Mouse (Mus musculus): ENCODE measurements around the gene Lyg2. TPM values are rescaled to one million over a fixed set of nuclear protein-coding genes. Genes with fewer than 3 reads are reported as not detected.

The Lyg2 gene
- polyA plus RNA-seq, 1 experiment from 2014 or later = not detected

GRCm38 (mm10) chr1:37931806-37932205 lies 15.5 kb upstream of the Lyg2 start:
- no peak overlapping the region for H3K27ac ChIP-seq (ENCODE audit: low read depth, low read length)
- H3K27me3 ChIP-seq (ENCODE audit: control insufficient read depth, insufficient read depth, low read length) = no peaks in the 10 kb centered on the region
- 18% methylated on average over 3 of the region's 3 CpGs for whole genome bisulfite sequencing
- no peak overlapping the region for H3K4me2 ChIP-seq (ENCODE audit: low read depth, low read length)
- no peak for ATAC-seq (ENCODE audit: low read depth)
- H3K36me3 ChIP-seq (ENCODE audit: control insufficient read depth, insufficient read depth, low read length) = no peaks in the 10 kb centered on the region
- H3K4me1 ChIP-seq (ENCODE audit: control insufficient read depth, insufficient read depth, low read length) = no peaks in the 10 kb centered on the region
- no peaks in the 10 kb centered on the region for H3K9me3 ChIP-seq (ENCODE audit: control insufficient read depth, low read length)
- no peak overlapping the region for H3K4me3 ChIP-seq (ENCODE audit: low read depth, low read length)
- H3K9ac ChIP-seq (replicated peaks; ENCODE audit: low read depth, low read length) = no peak overlapping the region

- Histone ChIP-seq H3K27me3 (ENCODE audit: control insufficient read depth, insufficient read depth, low read length) (no peaks in the 10 kb centered on the region), H3K4me1 (ENCODE audit: control insufficient read depth, insufficient read depth, low read length) (no peaks in the 10 kb centered on the region), H3K4me2 (ENCODE audit: low read depth, low read length) (no peak overlapping the region), H3K27ac (ENCODE audit: low read depth, low read length) (no peak overlapping the region), H3K9ac (replicated peaks; ENCODE audit: low read depth, low read length) (no peak overlapping the region), H3K9me3 (ENCODE audit: control insufficient read depth, low read length) (no peaks in the 10 kb centered on the region), H3K36me3 (ENCODE audit: control insufficient read depth, insufficient read depth, low read length) (no peaks in the 10 kb centered on the region), H3K4me3 (ENCODE audit: low read depth, low read length) (no peak overlapping the region)
- WGBS = 85% methylated on average over 8 of the region's 8 CpGs
- no peak for ATAC-seq (ENCODE audit: low read depth)
These were observed 9.7 kb upstream of the Lyg2 start for GRCm38 (mm10) chr1:37925971-37926370.

GRCm38 (mm10) chr1:37922536-37922935 lies 6.2 kb upstream of the Lyg2 start:
- Histone ChIP-seq H3K9ac (replicated peaks; ENCODE audit: low read depth, low read length) (no peak overlapping the region), H3K27ac (ENCODE audit: low read depth, low read length) (no peak overlapping the region), H3K9me3 (ENCODE audit: control insufficient read depth, low read length) (no peaks in the 10 kb centered on the region), H3K36me3 (ENCODE audit: control insufficient read depth, insufficient read depth, low read length) (no peaks in the 10 kb centered on the region), H3K27me3 (ENCODE audit: control insufficient read depth, insufficient read depth, low read length) (no peaks in the 10 kb centered on the region), H3K4me3 (ENCODE audit: low read depth, low read length) (no peak overlapping the region), H3K4me1 (ENCODE audit: control insufficient read depth, insufficient read depth, low read length) (no peaks in the 10 kb centered on the region), H3K4me2 (ENCODE audit: low read depth, low read length) (no peak overlapping the region)
- 36% methylated on average over 8 of the region's 8 CpGs for WGBS
- no peak for ATAC-seq (ENCODE audit: low read depth)

- H3K4me1 ChIP-seq (ENCODE audit: control insufficient read depth, insufficient read depth, low read length) = no peaks in the 10 kb centered on the region
- no peak overlapping the region for H3K4me2 ChIP-seq (ENCODE audit: low read depth, low read length)
- H3K27me3 ChIP-seq (ENCODE audit: control insufficient read depth, insufficient read depth, low read length) = no peaks in the 10 kb centered on the region
- H3K27ac ChIP-seq (ENCODE audit: low read depth, low read length) = no peak overlapping the region
- WGBS = 84% methylated on average over 6 of the region's 6 CpGs
- H3K4me3 ChIP-seq (ENCODE audit: low read depth, low read length) = no peak overlapping the region
- no peak overlapping the region for H3K9ac ChIP-seq (replicated peaks; ENCODE audit: low read depth, low read length)
- ATAC-seq (ENCODE audit: low read depth) = no peak
- no peaks in the 10 kb centered on the region for H3K36me3 ChIP-seq (ENCODE audit: control insufficient read depth, insufficient read depth, low read length)
- no peaks in the 10 kb centered on the region for H3K9me3 ChIP-seq (ENCODE audit: control insufficient read depth, low read length)
These were observed 1.8 kb upstream of the Lyg2 start for GRCm38 (mm10) chr1:37918096-37918495.

- Histone ChIP-seq H3K27ac (ENCODE audit: low read depth, low read length) (no peak overlapping the region), H3K4me1 (ENCODE audit: control insufficient read depth, insufficient read depth, low read length) (no peaks in the 10 kb centered on the region), H3K4me3 (ENCODE audit: low read depth, low read length) (no peak overlapping the region), H3K4me2 (ENCODE audit: low read depth, low read length) (no peak overlapping the region), H3K9ac (replicated peaks; ENCODE audit: low read depth, low read length) (no peak overlapping the region), H3K9me3 (ENCODE audit: control insufficient read depth, low read length) (no peaks in the 10 kb centered on the region), H3K27me3 (ENCODE audit: control insufficient read depth, insufficient read depth, low read length) (no peaks in the 10 kb centered on the region), H3K36me3 (ENCODE audit: control insufficient read depth, insufficient read depth, low read length) (no peaks in the 10 kb centered on the region)
- ATAC-seq (ENCODE audit: low read depth) = no peak
- 81% methylated on average over 13 of the region's 13 CpGs for WGBS
These were observed 1.4 kb upstream of the Lyg2 start for GRCm38 (mm10) chr1:37917666-37918065.

- no peak for ATAC-seq (ENCODE audit: low read depth)
- no peak overlapping the region for H3K4me2 ChIP-seq (ENCODE audit: low read depth, low read length)
- no peaks in the 10 kb centered on the region for H3K9me3 ChIP-seq (ENCODE audit: control insufficient read depth, low read length)
- H3K4me1 ChIP-seq (ENCODE audit: control insufficient read depth, insufficient read depth, low read length) = no peaks in the 10 kb centered on the region
- no peak overlapping the region for H3K27ac ChIP-seq (ENCODE audit: low read depth, low read length)
- H3K36me3 ChIP-seq (ENCODE audit: control insufficient read depth, insufficient read depth, low read length) = no peaks in the 10 kb centered on the region
- 81% methylated on average over 2 of the region's 2 CpGs for WGBS
- H3K27me3 ChIP-seq (ENCODE audit: control insufficient read depth, insufficient read depth, low read length) = no peaks in the 10 kb centered on the region
- H3K4me3 ChIP-seq (ENCODE audit: low read depth, low read length) = no peak overlapping the region
- H3K9ac ChIP-seq (replicated peaks; ENCODE audit: low read depth, low read length) = no peak overlapping the region
These were observed 3.5 kb downstream of the Lyg2 start for GRCm38 (mm10) chr1:37912751-37913150.

GRCm38 (mm10) chr1:37903178-37903577 lies 13.1 kb downstream of the Lyg2 start:
- no peak overlapping the region for H3K4me3 ChIP-seq (ENCODE audit: low read depth, low read length)
- peaks cover 10% of the 10 kb centered on the region for H3K36me3 ChIP-seq (ENCODE audit: control insufficient read depth, insufficient read depth, low read length)
- no peak overlapping the region for H3K4me2 ChIP-seq (ENCODE audit: low read depth, low read length)
- H3K9ac ChIP-seq (replicated peaks; ENCODE audit: low read depth, low read length) = no peak overlapping the region
- no peak overlapping the region for H3K27ac ChIP-seq (ENCODE audit: low read depth, low read length)
- no peak for ATAC-seq (ENCODE audit: low read depth)
- H3K27me3 ChIP-seq (ENCODE audit: control insufficient read depth, insufficient read depth, low read length) = no peaks in the 10 kb centered on the region
- 39% methylated on average over 6 of the region's 6 CpGs for WGBS
- H3K9me3 ChIP-seq (ENCODE audit: control insufficient read depth, low read length) = no peaks in the 10 kb centered on the region
- H3K4me1 ChIP-seq (ENCODE audit: control insufficient read depth, insufficient read depth, low read length) = no peaks in the 10 kb centered on the region

- Histone ChIP-seq H3K27ac (ENCODE audit: low read depth, low read length) (no peak overlapping the region), H3K4me2 (ENCODE audit: low read depth, low read length) (no peak overlapping the region), H3K36me3 (ENCODE audit: control insufficient read depth, insufficient read depth, low read length) (peaks cover 22% of the 10 kb centered on the region), H3K9ac (replicated peaks; ENCODE audit: low read depth, low read length) (no peak overlapping the region), H3K27me3 (ENCODE audit: control insufficient read depth, insufficient read depth, low read length) (no peaks in the 10 kb centered on the region), H3K4me3 (ENCODE audit: low read depth, low read length) (no peak overlapping the region), H3K4me1 (ENCODE audit: control insufficient read depth, insufficient read depth, low read length) (no peaks in the 10 kb centered on the region), H3K9me3 (ENCODE audit: control insufficient read depth, low read length) (no peaks in the 10 kb centered on the region)
- ATAC-seq (ENCODE audit: low read depth) = no peak
- 45% methylated on average over 6 of the region's 6 CpGs for WGBS
These were observed 16.0 kb downstream of the Lyg2 start for GRCm38 (mm10) chr1:37900288-37900687.

- H3K4me2 ChIP-seq (ENCODE audit: low read depth, low read length) = no peak overlapping the region
- no peaks in the 10 kb centered on the region for H3K4me1 ChIP-seq (ENCODE audit: control insufficient read depth, insufficient read depth, low read length)
- WGBS = 93% methylated on average over 4 of the region's 4 CpGs
- no peak for ATAC-seq (ENCODE audit: low read depth)
- H3K27me3 ChIP-seq (ENCODE audit: control insufficient read depth, insufficient read depth, low read length) = no peaks in the 10 kb centered on the region
- no peaks in the 10 kb centered on the region for H3K9me3 ChIP-seq (ENCODE audit: control insufficient read depth, low read length)
- H3K4me3 ChIP-seq (ENCODE audit: low read depth, low read length) = no peak overlapping the region
- H3K36me3 ChIP-seq (ENCODE audit: control insufficient read depth, insufficient read depth, low read length) = peaks cover 22% of the 10 kb centered on the region
- no peak overlapping the region for H3K27ac ChIP-seq (ENCODE audit: low read depth, low read length)
- H3K9ac ChIP-seq (replicated peaks; ENCODE audit: low read depth, low read length) = no peak overlapping the region
These were observed 16.5 kb downstream of the Lyg2 start for GRCm38 (mm10) chr1:37899816-37900215.

- H3K36me3 ChIP-seq (ENCODE audit: control insufficient read depth, insufficient read depth, low read length) = peaks cover 26% of the 10 kb centered on the region
- no peak for ATAC-seq (ENCODE audit: low read depth)
These were observed 21.7 kb downstream of the Lyg2 start for GRCm38 (mm10) chr1:37894606-37895005.

More at GRCm38 (mm10) chr1:37894606-37895005, 21.7 kb downstream of the Lyg2 start:
- Histone ChIP-seq H3K9me3 (ENCODE audit: control insufficient read depth, low read length) (no peaks in the 10 kb centered on the region), H3K4me3 (ENCODE audit: low read depth, low read length) (no peak overlapping the region), H3K27me3 (ENCODE audit: control insufficient read depth, insufficient read depth, low read length) (no peaks in the 10 kb centered on the region), H3K4me1 (ENCODE audit: control insufficient read depth, insufficient read depth, low read length) (peaks cover 7% of the 10 kb centered on the region; the same call in 1 of the 2 replicates), H3K9ac (replicated peaks; ENCODE audit: low read depth, low read length) (no peak overlapping the region), H3K27ac (ENCODE audit: low read depth, low read length) (no peak overlapping the region), H3K4me2 (ENCODE audit: low read depth, low read length) (no peak overlapping the region)

Measured in neural tube, embryonic 14.5 days (tissue).